Mouse (Mus musculus) lung, postnatal 36 days (tissue): ENCODE measurements around the gene Samd9l.
A peak's percentile ranks its signal among the peaks of the same experiment; 100 is the strongest.
"Not testable (repeated sequence)": the region's sequence is repeated elsewhere in the genome, so short reads cannot be mapped to it uniquely, and the experiment has no call there.

Experiments
- DNase-seq: peaks from one replicate; pipeline ENCODE4 v3.0.0; 2022; ENCODE audit warnings: mixed read lengths

The Samd9l gene

GRCm38 (mm10) chr6:3399340-3400068 is at the start of gene Samd9l:
Gene Samd9l, minus strand, starts transcription at chr6:3399572.
- peak; percentile 97 for DNase-seq

DNA sequence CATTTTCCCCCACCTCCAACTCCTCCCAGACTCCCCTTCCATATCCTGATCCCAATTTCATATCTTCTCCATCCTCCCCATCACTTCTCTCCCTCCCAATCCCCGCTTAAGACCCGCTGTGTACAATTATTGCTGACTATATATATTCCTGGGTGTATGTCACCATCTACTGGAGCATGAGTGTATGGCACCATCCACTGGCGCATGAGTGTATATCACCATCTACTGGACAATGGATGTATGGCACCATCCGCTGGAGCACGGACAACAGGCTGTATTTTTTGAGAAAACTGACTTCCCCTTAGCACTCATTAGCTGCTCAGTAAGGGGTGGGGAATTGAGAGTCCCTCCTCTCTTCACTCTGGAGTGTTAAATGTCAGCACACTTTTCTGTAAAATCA is 48.0 kb upstream of the Samd9l start:
- DNase-seq, result peak; percentile 92

DNA sequence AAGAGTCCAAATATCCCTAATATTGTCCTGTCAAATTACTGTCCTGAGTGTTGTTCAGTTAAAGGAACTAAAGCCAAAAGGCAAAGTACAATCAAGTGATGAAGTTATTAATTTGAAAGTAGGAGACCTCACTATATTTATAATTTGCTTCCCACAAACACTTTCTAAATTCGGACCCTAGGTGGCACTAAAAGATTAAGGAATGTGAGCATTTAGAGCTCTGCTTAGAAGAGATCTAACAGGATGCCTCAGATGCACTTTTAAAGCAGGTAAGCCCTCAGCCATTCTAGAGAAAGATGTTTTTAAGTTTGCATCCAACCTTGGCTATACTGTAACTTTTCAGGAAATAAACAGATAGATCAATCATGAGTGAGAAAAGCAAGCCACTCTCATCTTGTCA is 44.5 kb upstream of the Samd9l start:
- DNase-seq, result no peak

DNA sequence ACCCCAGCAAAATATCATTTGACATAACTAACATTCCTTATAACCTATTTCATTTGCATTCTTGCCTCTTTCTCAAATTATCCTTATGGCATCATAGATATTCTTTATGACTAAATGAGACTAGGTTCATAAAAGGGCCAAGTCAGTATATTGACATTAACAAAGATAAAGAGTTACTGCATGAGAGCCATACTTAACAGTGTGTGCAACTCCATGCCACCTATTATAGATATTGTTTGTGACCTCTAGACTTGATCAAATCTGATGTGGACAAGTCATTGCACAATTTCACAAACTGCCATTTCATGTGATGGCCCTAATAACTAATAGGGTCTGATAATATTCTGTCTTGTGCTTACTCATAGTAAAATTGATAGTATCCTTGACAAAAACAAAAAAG is 36.7 kb upstream of the Samd9l start:
- no peak for DNase-seq

GRCm38 (mm10) chr6:3430976-3431375 is 31.6 kb upstream of the Samd9l start:
- DNase-seq, result not testable (repeated sequence)

DNA sequence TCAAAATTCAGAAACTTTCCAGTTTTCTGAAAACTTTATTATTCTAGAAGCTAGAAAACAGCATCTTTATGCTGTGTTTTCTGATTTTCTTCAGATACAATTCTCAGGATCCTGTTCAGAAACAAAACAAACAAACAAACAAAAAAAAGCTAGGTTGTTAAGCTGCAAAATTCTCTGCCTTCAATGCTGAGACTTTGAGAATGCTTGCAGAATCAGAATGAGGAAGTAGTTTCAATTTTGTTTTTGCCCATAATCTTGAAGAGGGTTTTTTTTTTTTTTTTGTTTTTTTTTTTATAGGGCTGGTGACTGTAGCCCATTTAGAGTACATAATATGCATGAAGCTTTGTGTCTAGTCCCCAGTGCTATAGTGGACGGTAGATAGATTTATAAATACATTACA is 27.7 kb upstream of the Samd9l start:
- peak; percentile 7 for DNase-seq

- DNase-seq, result not testable (repeated sequence)
Observed at GRCm38 (mm10) chr6:3425333-3425732, 26.0 kb upstream of the Samd9l start.

- DNase-seq, result peak; percentile 68
Observed at GRCm38 (mm10) chr6:3424613-3425277, 25.4 kb upstream of the Samd9l start.

DNA sequence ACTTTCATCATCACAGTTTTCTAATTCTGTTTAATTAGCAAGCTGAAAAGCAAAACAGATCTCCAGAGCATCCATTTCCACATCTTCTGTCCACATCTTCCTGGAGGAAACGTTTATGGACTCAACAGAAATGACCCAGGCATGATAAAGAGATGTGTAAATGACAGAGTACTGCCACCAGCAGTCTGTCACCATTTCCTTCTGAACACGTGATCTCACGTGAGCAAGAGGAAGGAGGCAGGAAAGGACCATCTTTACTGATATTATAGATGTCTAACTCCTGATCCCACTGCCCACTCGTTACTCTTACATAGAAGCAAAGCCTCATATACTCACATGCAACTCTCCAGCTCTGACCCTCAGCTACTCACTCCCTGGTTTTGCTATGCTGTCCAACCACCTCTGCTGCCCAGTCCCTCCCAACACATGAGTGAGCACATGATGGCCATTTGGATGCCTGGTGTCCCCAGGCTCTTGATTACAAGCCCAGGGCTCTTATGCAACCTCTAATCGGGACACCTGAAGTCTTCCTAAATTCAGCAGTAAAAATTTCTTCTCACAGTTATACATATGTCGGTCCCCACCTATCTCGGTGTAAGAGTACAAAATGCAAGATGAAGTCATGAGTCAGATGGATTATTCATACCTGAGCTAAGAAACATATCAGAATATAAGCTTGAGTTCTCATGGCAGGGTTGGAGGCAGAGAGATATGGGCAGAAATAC is 2.0 kb downstream of the Samd9l start:
- peak; percentile 23 for DNase-seq

DNA sequence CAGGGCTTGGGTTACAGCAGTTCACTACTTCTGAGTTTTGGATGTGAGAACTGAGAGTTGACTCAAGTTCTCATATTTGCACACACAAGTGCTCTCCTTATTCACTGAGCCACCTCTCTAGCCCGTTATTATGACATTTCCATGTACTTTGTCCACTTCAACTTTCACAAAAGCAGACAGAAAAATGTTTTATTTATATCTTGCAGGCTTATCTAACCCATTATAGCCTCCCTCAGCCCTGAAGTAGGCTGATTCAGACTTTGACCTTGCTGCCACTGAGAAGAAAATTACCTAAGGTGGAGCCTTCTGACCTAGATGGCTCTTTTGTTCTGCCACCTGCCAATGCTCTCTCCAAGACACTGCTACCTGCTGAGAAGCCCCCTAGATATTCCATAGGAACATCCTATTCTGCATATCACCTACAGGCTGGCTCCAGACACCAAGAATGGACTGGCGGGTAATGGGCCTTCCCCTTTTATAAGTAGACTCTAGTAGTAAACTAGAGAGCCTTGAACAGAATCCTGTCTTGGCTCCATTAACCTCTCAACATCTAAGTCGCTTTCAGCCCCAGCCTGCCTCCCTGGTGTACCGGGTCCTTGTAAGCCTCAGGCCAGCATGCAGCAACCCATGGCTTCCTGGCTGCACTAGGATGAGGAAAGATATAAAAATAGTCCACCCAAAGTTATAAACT is 3.3 kb downstream of the Samd9l start:
- peak; percentile 53 for DNase-seq

- no peak for DNase-seq
Observed at GRCm38 (mm10) chr6:3389995-3390394, 9.4 kb downstream of the Samd9l start.

DNA sequence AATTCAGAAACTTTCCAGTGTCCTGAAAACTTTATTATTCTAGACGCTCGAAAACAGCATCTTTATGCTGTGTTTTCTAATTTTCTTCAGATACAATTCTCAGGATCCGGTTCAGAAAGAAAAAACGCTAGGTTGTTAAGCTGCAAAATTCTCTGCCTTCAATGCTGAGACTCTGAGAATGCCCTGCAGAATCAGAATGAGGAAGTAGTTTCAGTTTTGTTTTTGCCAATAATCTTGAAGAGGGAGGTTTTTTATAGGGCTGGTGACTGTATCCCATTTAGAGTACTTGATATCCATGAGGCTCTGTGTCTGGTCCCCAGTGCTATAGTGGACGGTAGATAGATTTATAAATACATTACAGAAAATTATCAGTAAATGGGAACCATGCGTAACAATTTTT is 12.8 kb downstream of the Samd9l start:
- DNase-seq, result no peak

- not testable (repeated sequence) for DNase-seq
Observed at GRCm38 (mm10) chr6:3384816-3385215, 14.6 kb downstream of the Samd9l start.

GRCm38 (mm10) chr6:3384115-3384791 is 15.1 kb downstream of the Samd9l start:
- DNase-seq, result peak; percentile 34

DNA sequence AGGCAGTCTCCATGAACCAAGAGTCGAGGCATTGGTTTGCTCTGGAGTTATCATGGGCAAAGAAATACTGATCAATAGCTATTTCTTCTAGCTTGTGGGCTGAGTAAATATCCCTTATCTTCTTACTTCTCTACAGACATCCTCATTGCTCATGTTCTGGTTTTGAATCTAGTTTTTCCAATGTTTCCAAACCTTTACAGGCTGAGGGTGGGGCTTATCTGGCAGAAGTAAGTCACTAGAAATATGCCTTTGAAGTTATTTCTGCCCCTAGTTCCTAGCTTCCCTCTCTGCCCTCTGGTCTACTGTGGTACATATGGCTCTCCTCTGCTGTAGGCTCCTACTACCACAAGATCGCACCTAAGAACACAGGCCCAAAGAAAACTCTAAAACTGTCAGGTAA is 20.2 kb downstream of the Samd9l start:
- DNase-seq, result no peak

DNA sequence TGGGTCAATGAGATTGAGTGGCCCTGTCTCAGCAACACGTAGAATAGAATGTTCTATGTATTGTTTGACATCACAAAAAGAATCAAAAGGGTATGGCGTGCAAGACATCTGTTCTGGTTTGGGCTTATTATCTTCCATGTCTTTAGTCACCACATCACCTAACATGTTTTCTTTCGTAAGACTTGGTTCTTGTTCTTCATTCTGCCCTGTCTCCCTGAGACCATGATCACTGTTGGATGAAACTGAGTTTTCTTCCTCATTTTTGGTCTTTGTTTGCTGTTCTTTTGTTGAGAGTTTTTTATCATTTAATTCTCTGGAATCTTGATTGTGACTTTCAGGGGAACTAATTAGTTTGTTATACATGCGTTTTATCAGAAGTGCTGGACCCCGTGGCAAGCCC is 22.7 kb downstream of the Samd9l start:
- DNase-seq, result no peak

DNA sequence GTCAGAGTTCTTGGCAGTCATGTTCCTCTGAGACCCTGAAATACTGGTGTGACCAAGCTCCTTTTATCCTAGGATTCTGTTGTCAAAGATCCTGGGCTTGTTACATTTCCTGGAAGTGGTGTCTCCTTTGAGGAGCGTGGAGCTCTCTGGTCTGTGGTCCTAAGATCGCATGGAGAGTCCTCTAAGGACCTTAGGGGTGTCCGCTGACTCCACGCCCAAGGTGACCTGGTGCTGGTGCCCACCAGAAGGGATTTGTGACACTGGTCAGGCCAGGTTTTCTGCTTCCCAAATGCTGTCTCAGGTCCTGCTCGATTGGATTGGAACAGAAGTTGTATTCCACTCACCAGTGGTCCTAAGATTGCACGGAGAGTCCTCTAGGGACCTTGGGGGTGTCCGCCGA is 29.8 kb downstream of the Samd9l start:
- DNase-seq, result no peak

DNA sequence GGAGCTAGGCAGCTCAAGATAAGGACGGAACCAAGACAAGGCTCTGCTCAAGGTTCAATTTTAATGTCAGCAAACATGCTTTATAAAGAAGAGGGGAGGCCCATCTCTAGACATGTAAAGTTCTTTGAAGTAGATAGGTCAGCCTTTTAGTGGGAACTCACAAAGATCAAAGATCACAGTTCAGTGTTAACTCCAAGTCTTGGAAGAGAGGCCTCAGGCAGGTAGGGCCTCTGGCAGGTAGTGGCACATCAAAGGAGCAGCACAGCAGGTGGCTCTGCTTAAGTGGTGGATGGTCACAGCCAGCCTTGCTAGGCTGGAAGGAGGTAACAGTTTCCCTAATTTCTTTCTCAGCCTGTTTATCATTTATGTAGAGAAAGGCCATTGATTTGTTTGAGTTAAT is 33.8 kb downstream of the Samd9l start:
- DNase-seq, result not testable (repeated sequence)

- DNase-seq, result peak; percentile 85
Observed at GRCm38 (mm10) chr6:3345924-3346597, 53.3 kb downstream of the Samd9l start.

GRCm38 (mm10) chr6:3345043-3345639 is 54.2 kb downstream of the Samd9l start:
- DNase-seq, result not testable (repeated sequence)

DNA sequence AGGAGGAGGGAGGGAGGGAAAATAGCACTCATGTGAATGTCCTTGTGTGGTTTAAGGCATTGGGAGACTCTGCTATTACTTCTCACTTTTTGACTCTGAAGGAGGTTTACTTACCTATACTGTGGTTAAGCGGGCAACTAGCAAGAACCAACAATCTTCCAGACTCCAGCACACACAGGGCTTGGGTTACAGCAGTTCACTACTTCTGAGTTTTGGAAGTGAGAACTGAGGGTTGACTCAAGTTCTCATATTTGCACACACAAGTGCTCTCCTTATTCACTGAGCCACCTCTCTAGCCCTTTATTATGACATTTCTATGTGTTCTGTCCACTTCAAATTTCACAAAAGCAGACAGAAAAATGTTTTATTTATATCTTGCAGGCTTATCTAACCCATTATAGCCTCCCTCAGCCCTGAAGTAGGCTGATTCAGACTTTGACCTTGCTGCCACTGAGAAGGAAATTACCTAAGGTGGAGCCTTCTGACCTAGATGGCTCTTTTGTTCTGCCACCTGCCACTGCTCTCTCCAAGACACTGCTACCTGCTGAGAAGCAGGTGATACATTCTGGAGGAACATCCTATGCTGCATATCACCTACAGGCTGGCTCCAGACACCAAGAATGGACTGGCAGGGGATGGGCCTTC is 55.6 kb downstream of the Samd9l start:
- DNase-seq, result peak; percentile 39
